Mouse (Mus musculus) intestine, postnatal 0 days (tissue): Measurements from ENCODE around the gene Sltm. TPM values are rescaled to one million over a fixed set of nuclear protein-coding genes. Genes with fewer than 3 reads are reported as not detected.

Experiments used
- ATAC-seq: fragments of 200-750 bp; cut with Nextera tagmentation; 2 replicates; pipeline ENCODE4 v1.8.0; 2017; ENCODE audit warnings: mild to moderate bottlenecking, moderate TSS enrichment, moderate library complexity
- H3K27ac ChIP-seq: fragments of 300-500 bp; sonication (generic); 2 replicates; pipeline ENCODE4 v1.5.1; 2014; ENCODE audit warnings: mild to moderate bottlenecking, low read depth, low read length, moderate library complexity
- H3K27me3 ChIP-seq: fragments of 300-500 bp; sonication (generic); replicated peaks from 2 replicates; pipeline ENCODE4 v1.6.1; 2014; ENCODE audit warnings: low read length, mixed read lengths; ENCODE audit not compliant: control insufficient read depth, insufficient read depth
- H3K36me3 ChIP-seq: fragments of 300-500 bp; sonication (generic); 2 replicates; pipeline ENCODE4 v1.6.1; 2014; ENCODE audit warnings: mild to moderate bottlenecking, moderate library complexity; ENCODE audit not compliant: control insufficient read depth, insufficient read depth
- H3K4me1 ChIP-seq: fragments of 300-500 bp; sonication (generic); replicated peaks from 2 replicates; pipeline ENCODE4 v1.6.1; 2014; ENCODE audit warnings: antibody characterized with exemption, low read length, mixed read lengths; ENCODE audit not compliant: control insufficient read depth, insufficient read depth
- H3K4me2 ChIP-seq: fragments of 300-500 bp; sonication (generic); replicated peaks from 2 replicates; pipeline ENCODE4 v1.6.1; 2014; ENCODE audit warnings: low read depth, mild to moderate bottlenecking, moderate library complexity
- H3K4me3 ChIP-seq: fragments of 300-500 bp; sonication (generic); 2 replicates; pipeline ENCODE4 v1.5.1; 2014; ENCODE audit warnings: low read depth, low read length
- H3K9ac ChIP-seq: fragments of 300-500 bp; sonication (generic); 2 replicates; pipeline ENCODE4 v1.6.1; 2014; ENCODE audit warnings: mild to moderate bottlenecking, low read depth, low read length
- H3K9me3 ChIP-seq: fragments of 300-500 bp; sonication (generic); 2 replicates; pipeline ENCODE4 v1.6.1; 2016; ENCODE audit warnings: mixed run types; ENCODE audit not compliant: control insufficient read depth
- CTCF ChIP-seq: sonication (generic); IDR thresholded peaks from 2 replicates; pipeline ENCODE4 v1.5.1; 2016; ENCODE audit warnings: low read depth, mild to moderate bottlenecking, control low read depth, antibody characterized with exemption, moderate library complexity
- WGBS: fragments of 180-500 bp; shearing (Covaris S2); extraction: QIAGEN DNeasy Blood & Tissue Kit; methylation state at CpG from one replicate; pipeline ENCODE4 v1.1.7; 2014; 5-methylcytosine and 5-hydroxymethylcytosine counted together
- polyA plus RNA-seq: library from polyadenylated mRNA; unstranded; fragments of >200 nt; fragmentation: Nextera tagmentation; extraction: Ambion mirVana; gene quantifications from 2 replicates; pipeline ENCODE4 v1.2.1, GENCODE M21; 2015

Sltm gene
- polyA plus RNA-seq, 1 experiment from 2014 or later, result 27.6 TPM

DNA sequence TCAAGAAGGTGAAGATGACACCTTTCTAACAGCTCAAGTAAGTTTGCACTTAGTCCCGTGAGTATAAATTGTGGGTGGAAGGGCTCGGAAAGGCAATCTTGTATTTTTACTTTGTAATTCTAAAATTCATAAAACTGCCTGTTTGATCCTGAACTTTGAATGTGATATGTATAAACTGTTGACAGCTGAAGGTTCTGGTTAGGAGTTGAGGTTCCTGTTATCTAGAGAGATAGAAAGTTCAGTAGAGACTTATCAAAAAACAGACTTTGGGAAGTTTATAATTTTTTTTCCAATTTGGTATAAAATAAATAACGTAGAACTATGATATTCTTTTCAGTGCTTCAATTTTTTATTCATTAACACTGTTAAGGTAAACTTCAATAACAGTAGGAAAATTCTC is 20.3 kb downstream of the Sltm start:
- Histone ChIP-seq H3K9ac (no peak overlapping the region), H3K36me3 (peaks cover 27% of the 10 kb centered on the region), H3K4me1 (no peaks in the 10 kb centered on the region), H3K27ac (no peak overlapping the region), H3K9me3 (no peaks in the 10 kb centered on the region), H3K27me3 (no peaks in the 10 kb centered on the region), H3K4me2 (no peak overlapping the region), H3K4me3 (no peak overlapping the region)
- no peak for ATAC-seq
- no peak for TF ChIP-seq CTCF
- WGBS, result 93% methylated on average over 3 of the region's 3 CpGs

DNA sequence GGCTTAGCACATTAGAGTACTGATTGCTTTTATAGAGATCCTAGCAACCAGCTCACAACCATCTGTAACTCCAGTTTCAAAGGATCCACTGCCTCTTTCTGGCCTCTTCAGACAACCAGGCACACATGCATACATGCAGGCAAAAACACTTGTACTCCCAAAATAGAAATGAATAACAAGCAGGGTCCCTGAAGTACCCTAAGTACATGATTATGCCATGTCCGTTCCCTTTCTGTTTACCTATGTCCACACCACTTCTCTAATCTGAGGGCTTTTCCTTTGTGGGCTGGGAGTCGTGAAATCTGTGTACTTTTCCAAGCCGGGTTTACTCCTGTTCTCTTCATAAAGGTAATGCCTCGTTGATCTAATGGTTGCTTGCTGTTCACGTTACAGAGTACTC is 25.1 kb downstream of the Sltm start:
- Histone ChIP-seq H3K9me3 (no peaks in the 10 kb centered on the region), H3K27me3 (no peaks in the 10 kb centered on the region), H3K4me1 (no peaks in the 10 kb centered on the region), H3K27ac (no peak overlapping the region), H3K9ac (no peak overlapping the region), H3K36me3 (peaks cover 15% of the 10 kb centered on the region), H3K4me2 (no peak overlapping the region), H3K4me3 (no peak overlapping the region)
- no peak for TF ChIP-seq CTCF
- WGBS, result 63% methylated on average over 5 of the region's 5 CpGs
- ATAC-seq, result no peak

DNA sequence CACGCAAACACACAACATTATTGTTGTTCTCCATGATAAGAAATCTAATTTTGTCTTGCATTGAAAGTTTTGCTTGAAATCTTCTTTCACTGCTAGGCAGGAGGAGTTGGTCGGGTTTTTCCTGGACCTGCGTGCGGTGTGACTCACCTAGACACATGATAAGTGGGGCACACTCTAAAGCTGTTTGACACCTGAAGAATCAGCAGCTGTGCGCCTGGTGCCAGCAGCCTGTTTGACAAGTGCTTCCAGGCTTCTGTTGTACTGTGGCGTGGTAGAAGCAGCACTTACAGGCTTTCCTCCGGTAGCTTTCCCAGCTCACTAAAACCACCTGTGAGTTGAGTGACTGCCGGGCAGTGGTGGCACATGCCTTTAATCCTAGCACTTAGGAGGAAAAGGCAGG is 27.8 kb downstream of the Sltm start:
- Histone ChIP-seq H3K9me3 (no peaks in the 10 kb centered on the region), H3K4me1 (no peaks in the 10 kb centered on the region), H3K9ac (no peak overlapping the region), H3K27me3 (no peaks in the 10 kb centered on the region), H3K27ac (no peak overlapping the region), H3K4me2 (no peak overlapping the region), H3K36me3 (peaks cover 22% of the 10 kb centered on the region), H3K4me3 (no peak overlapping the region)
- no peak for TF ChIP-seq CTCF
- WGBS, result 60% methylated on average over 8 of the region's 8 CpGs
- ATAC-seq, result no peak

DNA sequence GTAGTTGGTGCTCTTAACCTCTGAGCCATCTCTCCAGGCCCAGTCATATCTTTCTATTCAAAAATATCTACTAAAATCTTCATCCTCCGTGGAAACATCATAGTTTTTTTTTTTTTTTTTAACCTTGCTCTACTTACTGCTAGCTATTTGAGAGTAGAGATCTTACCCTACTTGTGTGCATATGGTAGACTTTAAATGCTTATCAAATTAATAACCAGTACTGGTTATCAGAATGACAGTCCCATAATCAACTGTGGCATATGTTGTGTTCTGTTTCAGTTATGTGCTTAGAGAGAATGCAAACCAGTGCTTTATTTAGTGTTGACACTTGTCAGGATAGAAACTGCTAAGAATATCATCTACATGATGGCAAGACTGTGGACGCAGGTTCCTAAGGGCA is 35.6 kb downstream of the Sltm start:
- ATAC-seq, result no peak
- H3K36me3 ChIP-seq, result peaks cover 51% of the 10 kb centered on the region
- no peak for TF ChIP-seq CTCF

DNA sequence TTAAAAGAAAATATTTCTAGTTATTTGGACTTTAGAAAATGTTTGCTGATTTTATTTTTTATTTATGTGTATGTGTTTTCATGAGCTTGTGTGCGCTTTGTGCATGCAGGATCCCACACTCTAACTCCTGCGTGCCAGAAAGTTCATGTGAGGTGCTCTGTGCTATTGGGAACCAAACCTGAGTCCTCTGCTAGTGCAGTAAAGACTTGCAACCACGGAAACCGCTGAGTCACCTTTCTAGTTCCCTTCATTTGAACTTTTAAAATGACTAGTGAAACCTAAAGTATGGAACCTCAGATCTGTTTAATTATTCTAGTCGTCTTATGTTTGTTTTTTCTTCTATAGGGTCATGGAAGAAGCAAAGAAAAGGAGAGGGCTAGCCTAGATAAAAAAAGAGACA is 38.4 kb downstream of the Sltm start:
- no peak overlapping the region for H3K4me3 ChIP-seq
- H3K4me2 ChIP-seq, result no peak overlapping the region
- H3K4me1 ChIP-seq, result no peaks in the 10 kb centered on the region
- no peak for ATAC-seq
- H3K36me3 ChIP-seq, result peaks cover 53% of the 10 kb centered on the region
- H3K27me3 ChIP-seq, result no peaks in the 10 kb centered on the region
- H3K27ac ChIP-seq, result no peak overlapping the region
- TF ChIP-seq CTCF, result no peak
- no peak overlapping the region for H3K9ac ChIP-seq
- WGBS, result 90% methylated on average over 5 of the region's 5 CpGs
- no peaks in the 10 kb centered on the region for H3K9me3 ChIP-seq

More for the DNA sequence above, 35.6 kb downstream of the Sltm start:
- Histone ChIP-seq H3K9me3 (no peaks in the 10 kb centered on the region), H3K4me1 (no peaks in the 10 kb centered on the region), H3K4me2 (no peak overlapping the region), H3K27me3 (no peaks in the 10 kb centered on the region), H3K9ac (no peak overlapping the region), H3K27ac (no peak overlapping the region), H3K4me3 (no peak overlapping the region)
- 88% methylated on average over 2 of the region's 2 CpGs for WGBS

DNA sequence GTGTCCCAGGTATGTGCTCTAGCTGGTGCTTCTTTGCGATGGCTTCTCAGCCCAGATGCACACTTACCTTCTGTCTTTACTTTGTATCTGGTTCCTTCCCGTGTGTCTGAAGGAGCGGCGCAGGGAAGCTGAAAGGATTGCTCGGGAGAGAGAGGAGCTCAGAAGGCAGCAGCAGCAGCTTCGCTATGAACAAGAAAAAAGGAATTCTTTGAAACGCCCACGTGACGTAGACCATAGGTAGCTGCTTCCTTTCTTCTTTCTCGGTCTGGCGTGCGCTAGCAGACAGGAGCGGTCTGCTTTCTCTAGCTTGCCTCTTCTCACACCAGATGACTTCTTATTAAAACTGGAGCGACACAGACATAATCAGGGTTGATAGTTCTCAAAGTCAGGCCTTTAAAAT is 42.1 kb downstream of the Sltm start:
- no peak for TF ChIP-seq CTCF
- WGBS, result 81% methylated on average over 14 of the region's 14 CpGs
- no peak for ATAC-seq
- no peak overlapping the region for H3K4me3 ChIP-seq
- peaks cover 83% of the 10 kb centered on the region for H3K36me3 ChIP-seq
- H3K27me3 ChIP-seq, result no peaks in the 10 kb centered on the region
- no peak overlapping the region for H3K4me2 ChIP-seq
- no peaks in the 10 kb centered on the region for H3K9me3 ChIP-seq
- no peak overlapping the region for H3K9ac ChIP-seq
- H3K27ac ChIP-seq, result no peak overlapping the region
- no peaks in the 10 kb centered on the region for H3K4me1 ChIP-seq

DNA sequence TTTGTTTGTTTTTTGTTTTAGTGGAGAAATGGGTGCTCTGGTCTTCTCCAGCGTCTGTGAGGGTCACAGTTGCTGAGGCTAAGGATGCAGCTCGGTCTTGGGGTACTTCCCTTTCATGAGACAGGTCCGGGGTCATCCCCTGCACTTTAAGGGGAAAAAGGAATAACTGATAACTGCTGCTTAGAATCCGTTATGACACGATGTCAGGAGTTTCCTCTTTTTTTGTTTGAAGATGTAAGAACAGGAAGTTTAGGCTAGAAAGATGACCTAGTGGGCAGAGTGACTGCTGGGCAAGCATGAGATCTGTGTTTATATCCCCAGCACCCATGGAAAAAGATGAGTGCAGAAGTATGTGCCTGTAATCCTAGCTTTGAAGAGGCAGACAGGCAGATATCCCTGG is 42.6 kb downstream of the Sltm start:
- 71% methylated on average over 5 of the region's 5 CpGs for WGBS
- no peak overlapping the region for H3K4me2 ChIP-seq
- no peaks in the 10 kb centered on the region for H3K9me3 ChIP-seq
- no peak for ATAC-seq
- no peak overlapping the region for H3K4me3 ChIP-seq
- no peak overlapping the region for H3K9ac ChIP-seq
- H3K36me3 ChIP-seq, result peaks cover 83% of the 10 kb centered on the region
- H3K4me1 ChIP-seq, result no peaks in the 10 kb centered on the region
- TF ChIP-seq CTCF, result no peak
- H3K27ac ChIP-seq, result no peak overlapping the region
- H3K27me3 ChIP-seq, result no peaks in the 10 kb centered on the region
